Mouse (Mus musculus) activated CD4-positive, CD25-positive, alpha-beta regulatory T cell (primary cell): ENCODE data around the gene Vstm5. TPM values are rescaled to one million over a fixed set of nuclear protein-coding genes. Genes with fewer than 3 reads are reported as not detected.

Experiments
- polyA plus RNA-seq, 2 experiments: library from polyadenylated mRNA; unstranded; fragments of 100-300 nt; shearing (Covaris generic); gene quantifications; one replicate each; pipeline ENCODE4 v1.2.1; 2017

Vstm5 gene
- under 1 TPM in 1 of 2 experiments, not detected in 1; 0.34 TPM for polyA plus RNA-seq

GRCm38 (mm10) chr9:15239042-15239925 lies at the start of gene Vstm5:
Vstm5 (plus strand) TSS chr9:15239045.

GRCm38 (mm10) chr9:15279649-15280490 lies 41.0 kb downstream of the Vstm5 start, which contains the start of gene Med17:
Med17 (minus strand) TSS chr9:15279931.

GRCm38 (mm10) chr9:15305503-15306397 lies 66.9 kb downstream of the Vstm5 start, which contains the start of gene Taf1d:
Taf1d (plus strand) TSS chr9:15306214.

GRCm38 (mm10) chr9:15306398-15307119 lies 67.7 kb downstream of the Vstm5 start, which contains the start of gene 4931406C07Rik:
4931406C07Rik (minus strand) TSS chr9:15306448.

Other genes starting within 250 kb of the Vstm5 start
- gene Panx1, start 193.6 kb upstream of the Vstm5 start, polyA plus RNA-seq: 100 to 1,000 TPM; 151 to 174 TPM
- gene Hephl1, start 126.9 kb upstream of the Vstm5 start, polyA plus RNA-seq: not detected
- gene Med17, start 40.9 kb downstream of the Vstm5 start, polyA plus RNA-seq: 10 to 100 TPM; 53.2 to 65.5 TPM
- gene Taf1d, start 67.2 kb downstream of the Vstm5 start, polyA plus RNA-seq: 10 to 100 TPM; 57.2 to 85.0 TPM
- 1 to 10 TPM in 1 of 2 experiments, under 1 TPM in 1; 0.83 to 4.0 TPM for gene 4931406C07Rik, start 67.4 kb downstream of the Vstm5 start, polyA plus RNA-seq
- 10 to 100 TPM; 19.4 to 22.9 TPM for gene Cep295, start 118.7 kb downstream of the Vstm5 start, polyA plus RNA-seq